Mouse (Mus musculus) large intestine, adult 2 months (tissue): ENCODE results near the gene Cyb561a3. TPM values are rescaled to one million over a fixed set of nuclear protein-coding genes. Genes with fewer than 3 reads are reported as not detected.

ENCODE experiments used
- DNase-seq: peaks from one replicate; pipeline ENCODE4 v3.0.0-alpha.2; 2012; ENCODE audit warnings: low read depth, low spot score
- WGBS: fragments of 180-500 bp; shearing (Covaris S2); methylation state at CpG from one replicate; pipeline ENCODE4 v1.1.7; 2018; 5-methylcytosine and 5-hydroxymethylcytosine counted together
- polyA plus RNA-seq: library from polyadenylated mRNA; depleted of rRNA; stranded (reverse); fragments of >200 nt; gene quantifications from 2 replicates; pipeline ENCODE4 v1.2.3, GENCODE M21; 2012; rRNA removed

Gene Cyb561a3
- polyA plus RNA-seq, 1 experiment = 40.4 TPM

DNA sequence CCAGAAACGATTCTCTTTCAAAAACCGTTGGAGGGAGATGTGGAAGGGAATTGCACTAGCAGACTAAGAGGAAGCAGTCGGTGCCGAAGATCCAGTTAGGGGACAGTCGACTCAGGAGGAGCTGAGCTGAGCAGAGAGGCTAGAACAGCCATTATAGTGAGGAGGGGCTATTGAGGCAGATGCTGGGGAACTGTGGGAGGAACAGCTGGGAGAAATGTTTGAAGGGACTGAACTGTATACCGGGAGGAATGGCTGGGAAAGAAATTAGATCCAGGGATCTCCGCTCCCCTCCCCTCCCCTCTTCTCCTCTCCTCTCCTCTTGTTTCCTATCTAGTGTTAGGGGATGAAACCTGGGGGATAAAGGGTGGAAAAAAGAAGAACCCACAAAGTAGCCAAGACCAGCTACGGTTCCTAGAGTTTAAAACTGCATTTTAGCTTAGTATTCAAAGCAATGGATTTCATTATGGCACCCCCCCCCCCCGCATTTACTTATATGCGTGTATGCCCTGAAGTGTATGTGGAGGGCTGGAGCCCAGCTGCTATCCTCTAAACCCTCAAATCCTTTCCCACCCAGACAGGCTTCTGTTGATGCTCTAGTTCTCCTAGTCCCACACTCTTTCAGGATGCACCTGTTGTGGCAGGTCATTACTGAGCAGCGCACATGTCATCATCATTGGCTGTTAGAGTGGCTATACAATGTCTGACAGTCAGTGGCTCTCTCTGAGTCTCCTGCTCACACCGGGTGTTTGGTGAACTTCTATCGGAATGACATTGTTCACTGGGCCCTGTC, 63.8 kb downstream of the Cyb561a3 start:
- WGBS = 50% methylated on average over 13 of the region's 13 CpGs
- DNase-seq = no peak

Other genes starting within 250 kb of the Cyb561a3 start
- 6.8 and 7.4 TPM in 2 replicates for gene Syt7, start 188.1 kb upstream of the Cyb561a3 start, polyA plus RNA-seq
- gene Lrrc10b, start 119.7 kb upstream of the Cyb561a3 start, polyA plus RNA-seq = 3.0 and 3.1 TPM in 2 replicates
- gene Ppp1r32, start 94.2 kb upstream of the Cyb561a3 start, polyA plus RNA-seq = 0.48 and 0.93 TPM in 2 replicates
- gene Cpsf7, start 51.9 kb upstream of the Cyb561a3 start, polyA plus RNA-seq = 22.9 and 34.4 TPM in 2 replicates
- 29.4 and 33.3 TPM in 2 replicates for gene Sdhaf2, start 51.0 kb upstream of the Cyb561a3 start, polyA plus RNA-seq
- gene Tmem216, start 20.9 kb upstream of the Cyb561a3 start, polyA plus RNA-seq = 12.3 and 13.8 TPM in 2 replicates
- 8.0 and 8.8 TPM in 2 replicates for gene Tmem138, start 190 bp downstream of the Cyb561a3 start, polyA plus RNA-seq
- 93.2 and 120 TPM in 2 replicates for gene Ddb1, start 28.2 kb downstream of the Cyb561a3 start, polyA plus RNA-seq
- 115 and 227 TPM in 2 replicates for gene Tkfc, start 28.5 kb downstream of the Cyb561a3 start, polyA plus RNA-seq
- 1.3 and 6.0 TPM in 2 replicates for gene Vwce, start 57.0 kb downstream of the Cyb561a3 start, polyA plus RNA-seq
- gene Pga5, start 100.9 kb downstream of the Cyb561a3 start, polyA plus RNA-seq = 0.09 TPM in 1 of 2 replicates, not detected in the other
- gene Vps37c, start 111.6 kb downstream of the Cyb561a3 start, polyA plus RNA-seq = 24.7 and 26.6 TPM in 2 replicates
- gene Cd5, start 161.8 kb downstream of the Cyb561a3 start, polyA plus RNA-seq = 4.1 and 4.8 TPM in 2 replicates